In the genomic region with DNA sequence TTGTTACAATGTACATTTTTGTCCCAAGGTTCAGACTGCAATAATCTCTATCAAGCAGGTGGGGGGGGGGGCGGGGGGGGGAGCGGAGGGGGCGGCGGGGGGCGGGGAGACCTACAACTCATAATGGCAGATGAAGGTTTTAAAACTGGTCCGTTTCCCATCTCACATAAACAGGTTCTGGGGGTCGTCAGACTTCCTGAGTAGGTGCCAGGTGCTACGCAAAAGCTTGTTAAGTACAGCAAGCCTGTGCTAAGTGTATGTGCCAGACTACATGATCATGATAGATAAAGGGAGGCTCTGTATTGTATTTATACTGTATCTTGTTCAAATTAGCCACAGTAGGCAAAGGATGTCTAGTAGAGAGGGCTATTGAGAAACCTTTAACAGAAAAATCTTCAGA, we compare ENCODE assay signal across 16 mouse cellular contexts.
"Had no signal": no experiment of that assay in that cellular context is flagged by ENCODE, and none has a peak within 500 bp of the region (broad histone marks: within the 10 kb centered on the region; RNA-seq: fewer than 3 reads in every experiment).

No protein-coding gene starts in this region.

- H3K4me1 ChIP-seq: megakaryocyte, embryonic 14.5 days; midbrain, embryonic 13.5 days; midbrain, embryonic 15.5 days; stomach, embryonic 15.5 days had no signal

- H3K9me3 ChIP-seq: lung, embryonic 15.5 days; midbrain, embryonic 13.5 days; midbrain, embryonic 15.5 days; neural tube, embryonic 12.5 days; stomach, embryonic 15.5 days had no signal

- H3K4me3 ChIP-seq: lung, embryonic 15.5 days; megakaryocyte, embryonic 14.5 days; midbrain, embryonic 13.5 days; midbrain, embryonic 15.5 days; neural tube, embryonic 12.5 days; stomach, embryonic 15.5 days had no signal

- DNase-seq: lung, adult 2 months; lung, postnatal 14 days; lung, postnatal 36 days; thymus, adult 2 months; thymus, postnatal 25 days; thymus, postnatal 4 days had no signal

- H3K27ac ChIP-seq: lung, embryonic 15.5 days; macrophage; midbrain, embryonic 13.5 days; midbrain, embryonic 15.5 days; neural tube, embryonic 12.5 days; stomach, embryonic 15.5 days; stomach, postnatal 0 days had no signal

- H3K9ac ChIP-seq: lung, embryonic 15.5 days; midbrain, embryonic 13.5 days; midbrain, embryonic 15.5 days; neural tube, embryonic 12.5 days; stomach, embryonic 15.5 days had no signal

- H3K36me3 ChIP-seq: lung, embryonic 15.5 days; midbrain, embryonic 13.5 days; midbrain, embryonic 15.5 days; neural tube, embryonic 12.5 days; stomach, embryonic 15.5 days had no signal

- ATAC-seq: lung, postnatal 0 days; midbrain, embryonic 13.5 days; midbrain, embryonic 15.5 days had no signal

- H3K27me3 ChIP-seq: lung, embryonic 15.5 days; megakaryocyte, embryonic 14.5 days; midbrain, embryonic 15.5 days; neural tube, embryonic 12.5 days; stomach, embryonic 15.5 days had no signal

- H3K4me2 ChIP-seq: lung, embryonic 15.5 days; midbrain, embryonic 11.5 days; midbrain, embryonic 13.5 days; midbrain, embryonic 15.5 days; neural tube, embryonic 12.5 days; stomach, embryonic 15.5 days had no signal
